ENCODE assay signal across 8 mouse cellular contexts in the genomic region with DNA sequence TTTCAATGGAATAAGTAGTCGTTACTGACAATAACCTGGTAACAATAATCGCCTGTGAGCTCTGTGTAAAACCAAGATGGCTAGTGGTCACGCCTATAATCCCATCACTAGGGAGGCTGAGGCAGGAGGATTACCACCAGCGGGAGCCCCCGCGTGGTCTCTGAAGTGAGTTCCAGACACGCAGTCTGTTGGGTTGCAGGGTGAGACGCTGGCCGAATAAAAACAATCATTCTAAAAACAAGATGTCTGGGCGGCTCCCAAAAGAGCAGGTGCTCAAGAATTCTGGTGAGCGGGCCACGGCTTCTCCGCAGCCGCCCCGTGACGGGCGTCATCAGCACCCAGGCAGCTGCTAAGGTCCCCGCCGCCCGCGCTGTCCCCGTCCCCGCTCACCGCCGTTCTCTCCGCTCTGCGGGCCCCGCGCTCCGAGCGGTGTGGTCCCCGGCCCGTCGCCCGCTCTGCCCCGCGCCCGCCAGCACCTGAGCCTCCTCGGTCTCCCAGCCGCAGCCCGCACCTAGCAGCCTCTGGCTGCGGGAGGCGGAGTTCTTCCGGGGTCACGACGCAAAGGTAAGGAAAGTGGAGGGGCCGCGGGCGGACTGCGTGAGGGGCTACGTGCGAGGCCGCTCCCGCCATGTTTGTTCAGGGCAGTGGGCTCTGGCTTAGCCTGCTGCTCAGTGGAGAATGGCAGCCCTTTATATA. TPM values are rescaled to one million over a fixed set of nuclear protein-coding genes. Genes with fewer than 3 reads are reported as not detected.
DNase-seq lines count a peak whose midpoint lies in the region; ATAC-seq lines count a peak whose summit lies in the region.

A gene (minus strand): TSS at position 546 of the 696 bp plus-strand sequence.

- ATAC-seq in inflammation-experienced regulatory T-cells, adult 6 months: peak; percentile 68
- ATAC-seq in megakaryocyte, adult 5-6 weeks (ENCODE audit: poor library complexity, severe bottlenecking): peak; percentile 88

- peak; percentile 60 to 61 for DNase-seq in adrenal gland, adult 18-20 months (ENCODE audit: low spot score in 2 of 2)
- peak; percentile 92 for DNase-seq in embryo, embryonic 11 days
- peak; percentile 45 for DNase-seq in gastrocnemius, postnatal 25 days
- peak; percentile 53 to 83 for DNase-seq in left cerebral cortex, adult 9 months (ENCODE audit: low spot score in 2 of 2)
- peak; percentile 85 to 87 for DNase-seq in right cerebral cortex, adult 2 months (ENCODE audit: low spot score in 2 of 2)
- peak; percentile 58 for DNase-seq in urinary bladder, postnatal 14 days (ENCODE audit: low spot score)

RNA-seq across cellular contexts. Expression of the gene that starts here (rescaled TPM):
- 1 to 10 TPM; 8.7 to 9.3 TPM for total RNA-seq in adrenal gland, adult 18-20 months (2021)
- 1 to 10 TPM; 4.8 to 5.7 TPM for total RNA-seq in gastrocnemius, postnatal 25 days (2021)
- 10 to 100 TPM in 1 of 3 experiments, 1 to 10 TPM in 2; 2.4 to 10.1 (median 6.2) TPM for polyA plus RNA-seq in inflammation-experienced regulatory T-cells, adult 6 months (2017; shearing (Covaris generic))
- 3.9 and 4.1 TPM in 2 replicates for total RNA-seq in megakaryocyte, adult 5-6 weeks (2015)
- 3.1 and 3.2 TPM in 2 replicates for total RNA-seq in megakaryocyte, adult 5-6 weeks (2017)

Comparison
In these comparisons a context has a peak if more than half of its experiments do, and no peak if none do; other contexts are left out.
1. Peak in every context shown above with its lines: DNase-seq and ATAC-seq.